Mouse (Mus musculus) forebrain, embryonic 13.5 days (tissue): Measurements from ENCODE around the gene Cited1. TPM values are rescaled to one million over a fixed set of nuclear protein-coding genes. Genes with fewer than 3 reads are reported as not detected.
"Not testable (repeated sequence)": the region's sequence is repeated elsewhere in the genome, so short reads cannot be mapped to it uniquely, and the experiment has no call there.

ENCODE experiments used
- ATAC-seq: fragments of 200-750 bp; cut with Nextera tagmentation; 2 replicates; pipeline ENCODE4 v1.8.0; 2017
- H3K27ac ChIP-seq: fragments of 300-500 bp; sonication (generic); 2 replicates; pipeline ENCODE4 v1.5.1; 2015; ENCODE audit warnings: inconsistent platforms, mild to moderate bottlenecking, moderate library complexity
- H3K27me3 ChIP-seq: fragments of 300-500 bp; sonication (generic); 2 replicates; pipeline ENCODE4 v1.6.1; 2015; ENCODE audit warnings: mild to moderate bottlenecking, inconsistent platforms
- H3K36me3 ChIP-seq: fragments of 300-500 bp; sonication (generic); 2 replicates; pipeline ENCODE4 v1.6.1; 2015; ENCODE audit warnings: mild to moderate bottlenecking, inconsistent platforms; ENCODE audit not compliant: poor library complexity, severe bottlenecking
- H3K4me1 ChIP-seq: fragments of 300-500 bp; sonication (generic); 2 replicates; pipeline ENCODE4 v1.6.1; 2015; ENCODE audit warnings: inconsistent platforms
- H3K4me2 ChIP-seq: fragments of 300-500 bp; sonication (generic); 2 replicates; pipeline ENCODE4 v1.6.1; 2015; ENCODE audit warnings: inconsistent platforms, mild to moderate bottlenecking, moderate library complexity
- H3K4me3 ChIP-seq: fragments of 300-500 bp; sonication (generic); 2 replicates; pipeline ENCODE4 v1.5.1; 2015; ENCODE audit warnings: mild to moderate bottlenecking, inconsistent platforms
- H3K9ac ChIP-seq: fragments of 300-500 bp; sonication (generic); 2 replicates; pipeline ENCODE4 v1.6.1; 2015; ENCODE audit warnings: mild to moderate bottlenecking, inconsistent platforms
- H3K9me3 ChIP-seq: fragments of 300-500 bp; sonication (generic); replicated peaks from 2 replicates; pipeline ENCODE4 v1.6.1; 2016; ENCODE audit warnings: inconsistent platforms
- WGBS: fragments of 180-500 bp; shearing (Covaris S2); methylation state at CpG from one replicate; pipeline ENCODE4 v1.1.7; 2015; 5-methylcytosine and 5-hydroxymethylcytosine counted together
- polyA plus RNA-seq: library from polyadenylated mRNA; unstranded; fragments of >200 nt; fragmentation: Nextera tagmentation; extraction: Ambion mirVana; gene quantifications from 2 replicates; pipeline ENCODE4 v1.2.1, GENCODE M21; 2015

Gene Cited1
- polyA plus RNA-seq, result 8.2 and 8.5 TPM in 2 replicates

DNA sequence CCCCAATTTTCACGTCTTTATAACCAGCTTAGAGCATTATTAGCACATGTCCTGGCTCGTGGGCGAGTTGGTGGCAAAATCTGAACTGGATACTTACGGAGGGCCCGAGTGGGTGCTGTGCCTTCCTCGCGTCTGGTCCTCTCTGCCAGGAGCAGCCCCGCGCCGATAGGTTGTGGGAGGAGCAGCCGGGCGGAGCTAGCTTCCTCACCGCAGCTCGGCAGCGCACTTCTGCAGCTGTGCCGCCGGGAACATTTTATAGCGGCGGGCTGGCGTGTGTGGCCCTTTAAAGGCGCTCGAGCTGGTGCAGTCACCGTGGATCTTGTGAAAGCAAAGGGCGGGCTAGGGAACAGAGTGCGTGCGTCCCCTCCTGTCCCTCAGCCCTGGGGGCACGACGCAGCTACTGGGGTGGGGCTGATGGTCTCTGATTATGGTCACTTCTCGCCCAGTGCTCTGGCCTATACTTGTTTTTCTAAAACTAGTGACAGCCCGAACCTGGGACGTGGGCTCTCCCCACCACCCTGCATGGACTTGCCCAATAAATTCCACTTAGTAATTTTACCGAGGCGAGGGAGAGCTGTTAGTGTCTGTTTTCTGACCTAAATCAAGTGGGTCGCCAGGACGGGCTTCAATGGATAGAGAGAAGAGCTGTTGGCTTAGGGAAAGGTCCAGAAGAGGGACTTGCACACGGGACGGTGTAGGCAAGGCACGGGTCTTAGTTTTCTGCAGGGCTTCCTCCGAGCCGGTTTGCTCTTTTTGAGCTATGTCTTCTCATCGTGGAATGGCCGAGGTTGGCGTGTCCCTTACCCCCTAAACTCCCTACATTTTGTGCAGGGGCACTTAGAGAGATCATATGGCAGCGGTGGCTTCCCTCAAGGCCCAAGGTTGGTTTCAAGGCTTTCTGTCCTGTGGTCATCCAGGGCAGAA lies at the start of gene Cited1:
Cited1 (minus strand) TSS at position 245 of the 924 bp plus-strand sequence.
- no peak within 1 kb of the TSS; the same call in 1 of the 2 replicates for H3K27ac ChIP-seq

DNA sequence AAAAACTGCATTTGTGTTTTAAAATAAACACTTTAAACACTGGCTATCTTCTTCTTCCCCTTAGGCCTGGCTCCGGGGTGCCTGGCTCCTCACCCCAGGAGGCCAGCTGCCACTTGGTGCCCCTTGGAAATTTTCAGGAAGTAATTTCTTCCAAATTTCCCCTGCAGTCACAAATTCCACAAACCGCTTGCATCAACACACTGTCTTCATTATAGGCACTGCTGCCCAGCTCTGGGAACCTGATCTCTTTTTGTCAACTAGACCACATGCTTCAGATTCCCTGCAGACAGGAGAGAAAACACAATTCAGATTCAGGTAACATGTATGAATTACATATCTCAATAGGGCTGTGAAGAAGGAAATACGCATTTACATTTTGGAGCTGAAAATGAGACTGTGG lies 32.9 kb upstream of the Cited1 start:
- Histone ChIP-seq H3K36me3 (no peaks in the 10 kb centered on the region), H3K4me1 (no peaks in the 10 kb centered on the region), H3K4me3 (no peak overlapping the region), H3K9ac (no peak overlapping the region), H3K4me2 (no peak overlapping the region), H3K27me3 (0 out of 2 replicates have a peak, but pooled peaks cover 3% of the 10 kb centered on the region), H3K9me3 (no peaks in the 10 kb centered on the region), H3K27ac (no peak overlapping the region)
- no peak for ATAC-seq
- 84% methylated on average over 3 of the region's 3 CpGs for WGBS

More for the DNA sequence above, at the start of gene Cited1:
- Histone ChIP-seq H3K4me3 (peak within 1 kb of the TSS; percentile 51), H3K4me1 (peaks cover 5% of the 10 kb centered on the region), H3K27me3 (peaks cover 55% of the 10 kb centered on the region), H3K9ac (peak within 1 kb of the TSS; percentile 63), H3K4me2 (peak within 1 kb of the TSS; percentile 87), H3K9me3 (no peaks in the 10 kb centered on the region), H3K36me3 (no peaks in the 10 kb centered on the region)
- ATAC-seq, result peak; percentile 96
- WGBS, result 12% methylated on average over 44 of the region's 44 CpGs

DNA sequence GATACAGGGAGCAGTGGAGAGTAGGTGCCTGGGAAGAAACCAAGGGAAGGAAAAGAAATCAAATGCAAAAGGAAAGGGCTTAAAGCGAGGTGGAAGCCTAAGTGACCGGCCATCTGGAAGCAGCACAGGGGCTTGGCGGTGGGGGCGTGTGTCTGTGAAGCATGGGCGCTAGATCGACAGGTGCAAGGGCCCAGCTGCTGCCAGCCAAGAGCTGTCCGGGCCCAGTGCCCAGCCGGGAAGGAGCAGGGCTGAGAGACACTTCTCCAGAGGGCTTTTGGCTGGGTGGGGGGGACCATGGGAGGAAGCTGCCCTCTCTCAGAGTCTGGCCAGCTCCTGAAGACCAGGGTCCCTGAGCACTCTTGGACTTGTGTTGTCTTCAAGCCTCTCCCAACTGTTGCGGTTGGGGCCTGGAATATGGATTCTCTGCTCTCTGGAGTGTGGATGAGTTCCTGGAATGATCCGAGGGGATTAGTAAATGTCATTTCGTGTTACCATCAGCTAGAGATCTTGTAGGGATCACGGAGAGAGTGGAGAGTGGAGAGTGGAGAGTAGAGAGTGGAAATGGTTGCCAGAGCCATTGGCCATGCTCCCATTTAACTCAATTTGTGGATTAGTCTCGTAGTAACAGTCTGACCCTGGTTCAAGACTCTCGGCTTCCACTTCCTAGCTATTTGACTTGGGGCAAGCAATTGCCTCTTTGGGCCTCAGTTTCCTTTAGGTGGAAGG lies 10.8 kb upstream of the Cited1 start:
- no peaks in the 10 kb centered on the region for H3K36me3 ChIP-seq
- no peak overlapping the region for H3K4me3 ChIP-seq
- H3K27ac ChIP-seq, result no peak overlapping the region
- 80% methylated on average over 13 of the region's 14 CpGs for WGBS
- H3K27me3 ChIP-seq, result 0 out of 2 replicates have a peak, but pooled peaks cover 7% of the 10 kb centered on the region
- ATAC-seq, result no peak
- no peak overlapping the region for H3K4me2 ChIP-seq
- H3K9me3 ChIP-seq, result no peaks in the 10 kb centered on the region
- no peak overlapping the region for H3K9ac ChIP-seq
- no peaks in the 10 kb centered on the region for H3K4me1 ChIP-seq

DNA sequence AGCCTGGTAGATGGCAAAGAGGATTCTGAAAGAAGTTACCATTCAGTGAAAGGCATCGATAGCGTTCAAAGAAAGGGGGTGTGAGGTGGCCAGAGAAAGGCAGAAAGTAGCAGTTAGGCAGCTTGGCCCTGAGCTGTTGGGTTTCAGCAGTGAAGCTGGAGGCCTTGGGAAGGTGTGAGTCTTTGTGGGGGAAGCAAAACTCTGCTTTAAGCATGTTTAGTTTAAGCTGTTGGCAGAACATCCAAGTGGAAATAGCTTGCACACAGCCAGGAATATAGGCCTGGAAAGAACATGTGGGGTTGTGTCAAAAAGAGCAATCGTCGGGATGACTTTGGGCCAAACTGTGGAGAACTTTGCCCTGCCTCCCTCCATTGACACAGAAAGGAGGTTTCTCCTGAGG lies 7.8 kb upstream of the Cited1 start:
- H3K9ac ChIP-seq, result no peak overlapping the region
- WGBS, result 91% methylated on average over 4 of the region's 4 CpGs

DNA sequence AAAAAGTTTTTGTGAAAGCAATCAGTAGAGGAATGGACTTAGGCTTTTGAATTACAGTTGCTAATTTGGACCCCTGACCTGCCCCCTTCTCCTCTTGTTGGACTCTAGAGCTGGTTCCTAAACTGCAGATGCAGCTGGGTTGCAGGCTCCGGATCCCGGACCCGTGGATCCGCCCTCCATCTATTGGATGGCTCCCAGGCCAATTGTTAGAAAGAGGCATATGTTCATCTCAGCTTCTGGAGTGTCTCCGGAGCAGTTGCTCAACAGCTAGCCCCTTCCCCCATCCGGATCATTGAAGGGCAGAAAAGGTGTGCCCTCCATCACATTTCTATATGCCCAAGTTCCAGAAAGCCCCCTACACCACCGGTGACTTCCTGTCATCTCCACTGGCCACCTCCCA lies 1.9 kb upstream of the Cited1 start:
- WGBS, result 17% methylated on average over 7 of the region's 7 CpGs
- Histone ChIP-seq H3K27ac (no peak overlapping the region), H3K36me3 (no peaks in the 10 kb centered on the region), H3K4me3 (peak overlapping the region; percentile 4; the same call in 1 of the 2 replicates), H3K9me3 (no peaks in the 10 kb centered on the region), H3K9ac (no peak overlapping the region), H3K4me1 (peaks cover 5% of the 10 kb centered on the region), H3K27me3 (peaks cover 40% of the 10 kb centered on the region), H3K4me2 (peak overlapping the region; percentile 87)
- ATAC-seq, result no peak

More for the DNA sequence above, 7.8 kb upstream of the Cited1 start:
- H3K27ac ChIP-seq, result no peak overlapping the region
- no peak overlapping the region for H3K4me3 ChIP-seq
- no peak overlapping the region for H3K4me2 ChIP-seq
- no peaks in the 10 kb centered on the region for H3K4me1 ChIP-seq
- no peaks in the 10 kb centered on the region for H3K9me3 ChIP-seq
- H3K36me3 ChIP-seq, result no peaks in the 10 kb centered on the region
- H3K27me3 ChIP-seq, result 0 out of 2 replicates have a peak, but pooled peaks cover 7% of the 10 kb centered on the region
- no peak for ATAC-seq

DNA sequence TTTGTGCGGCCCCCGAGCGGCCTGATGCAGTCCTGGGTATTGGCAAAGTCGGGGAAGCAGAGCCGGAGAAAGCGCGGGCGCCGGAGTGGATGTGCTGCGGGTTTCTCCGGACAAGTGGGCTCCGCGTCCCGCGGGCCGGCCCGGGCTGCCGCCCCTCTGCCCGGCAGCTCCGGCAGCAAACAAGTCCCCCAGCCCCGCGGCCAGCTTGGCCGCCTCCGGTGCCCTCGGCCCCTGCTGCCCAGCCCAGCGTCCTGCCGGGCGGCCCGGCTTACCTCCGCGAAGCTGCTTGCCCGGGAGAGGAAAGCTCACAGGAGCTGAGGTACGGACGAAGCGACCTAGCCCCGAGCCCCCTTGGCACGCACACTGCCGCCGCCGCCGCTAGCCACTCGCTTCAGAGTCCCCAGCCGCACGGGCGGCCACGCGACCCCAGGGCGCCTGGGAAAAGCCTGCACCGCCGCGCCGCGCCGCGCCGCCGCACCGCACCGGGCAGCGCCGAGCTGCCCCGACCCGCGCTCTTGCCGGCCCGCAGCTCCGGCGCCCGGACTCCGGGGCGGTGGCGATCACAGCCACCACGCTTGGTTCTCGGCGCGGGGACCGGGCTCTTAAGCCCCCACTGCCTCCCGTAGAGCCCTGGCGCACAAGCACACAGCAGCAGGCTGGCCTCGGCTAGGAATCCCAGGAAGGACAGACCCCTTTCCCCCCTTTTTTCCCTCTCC lies 602 bp downstream of the Cited1 start:
- peak overlapping the region; percentile 87 for H3K4me2 ChIP-seq
- WGBS, result 23% methylated on average over 61 of the region's 80 CpGs
- H3K27me3 ChIP-seq, result peaks cover 55% of the 10 kb centered on the region
- no peaks in the 10 kb centered on the region for H3K36me3 ChIP-seq
- H3K9me3 ChIP-seq, result no peaks in the 10 kb centered on the region; the same call in 1 of the 2 replicates
- peak; percentile 9 for ATAC-seq
- H3K4me3 ChIP-seq, result peak overlapping the region; percentile 51
- H3K27ac ChIP-seq, result no peak overlapping the region; the same call in 1 of the 2 replicates
- H3K4me1 ChIP-seq, result peaks cover 5% of the 10 kb centered on the region
- H3K9ac ChIP-seq, result peak overlapping the region; percentile 63

DNA sequence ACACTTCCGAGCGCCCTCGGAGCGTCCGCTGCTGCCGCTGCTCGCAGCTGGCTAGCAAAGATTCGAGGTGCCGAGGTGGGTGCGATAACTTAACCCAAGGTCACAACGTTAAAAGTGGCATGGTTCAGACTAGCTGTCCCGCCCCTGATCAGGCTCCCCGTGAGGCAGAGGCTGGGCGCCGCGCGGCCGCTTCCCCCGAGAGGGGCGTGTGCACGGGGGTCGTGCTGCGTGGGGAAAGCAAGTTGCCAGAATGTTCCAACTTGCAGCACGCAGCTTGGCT lies 1.1 kb downstream of the Cited1 start:
- 14% methylated on average over 24 of the region's 24 CpGs for WGBS
- H3K4me2 ChIP-seq, result peak overlapping the region; percentile 87
- H3K27me3 ChIP-seq, result peaks cover 55% of the 10 kb centered on the region
- H3K27ac ChIP-seq, result no peak overlapping the region
- H3K36me3 ChIP-seq, result no peaks in the 10 kb centered on the region
- peak overlapping the region; percentile 63 for H3K9ac ChIP-seq
- peak overlapping the region; percentile 51 for H3K4me3 ChIP-seq
- ATAC-seq, result no peak
- no peaks in the 10 kb centered on the region; the same call in 1 of the 2 replicates for H3K9me3 ChIP-seq
- peaks cover 5% of the 10 kb centered on the region for H3K4me1 ChIP-seq

DNA sequence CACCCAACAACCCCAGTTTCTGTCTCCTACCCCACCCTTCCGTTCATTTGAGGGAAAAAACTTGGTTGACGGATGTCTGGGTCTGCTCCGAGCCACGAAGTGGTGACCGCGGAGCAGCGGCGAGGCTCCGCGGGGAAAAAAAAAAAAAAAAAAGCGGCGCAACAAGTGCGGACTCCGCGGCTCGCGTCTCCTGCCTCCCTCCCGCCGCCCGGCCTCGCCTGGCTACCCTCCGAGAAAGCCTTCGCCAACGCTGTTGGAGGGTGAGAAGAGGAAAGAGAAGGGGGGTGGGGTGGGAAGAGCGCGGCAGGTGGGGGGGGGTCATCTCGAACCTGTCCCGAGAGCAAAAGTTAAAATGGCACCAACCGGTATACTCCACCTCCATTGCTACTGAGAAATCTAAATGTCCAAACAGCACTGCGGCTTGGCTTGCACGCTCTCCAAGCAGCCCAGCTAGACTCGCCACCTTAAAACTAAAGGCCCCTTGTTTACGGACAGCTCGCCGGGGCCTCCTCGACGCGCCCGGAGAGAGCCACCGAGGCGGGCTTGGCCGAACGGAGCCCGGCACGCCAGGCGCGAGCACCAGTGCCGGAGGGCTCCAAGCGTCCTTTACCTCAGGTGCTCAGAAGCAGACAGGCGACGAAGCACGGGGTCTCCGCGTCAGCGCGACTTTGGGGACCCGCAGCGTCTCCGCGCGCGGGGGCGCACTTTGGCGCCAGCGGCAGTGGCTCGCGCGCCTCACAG lies 1.7 kb downstream of the Cited1 start:
- no peak overlapping the region; the same call in 1 of the 2 replicates for H3K9ac ChIP-seq
- H3K4me3 ChIP-seq, result peak overlapping the region; percentile 51
- H3K27me3 ChIP-seq, result peaks cover 55% of the 10 kb centered on the region
- H3K27ac ChIP-seq, result no peak overlapping the region
- H3K4me2 ChIP-seq, result peak overlapping the region; percentile 87
- 18% methylated on average over 46 of the region's 68 CpGs for WGBS
- ATAC-seq, result no peak
- H3K36me3 ChIP-seq, result no peaks in the 10 kb centered on the region
- no peaks in the 10 kb centered on the region; the same call in 1 of the 2 replicates for H3K9me3 ChIP-seq
- H3K4me1 ChIP-seq, result peaks cover 5% of the 10 kb centered on the region

DNA sequence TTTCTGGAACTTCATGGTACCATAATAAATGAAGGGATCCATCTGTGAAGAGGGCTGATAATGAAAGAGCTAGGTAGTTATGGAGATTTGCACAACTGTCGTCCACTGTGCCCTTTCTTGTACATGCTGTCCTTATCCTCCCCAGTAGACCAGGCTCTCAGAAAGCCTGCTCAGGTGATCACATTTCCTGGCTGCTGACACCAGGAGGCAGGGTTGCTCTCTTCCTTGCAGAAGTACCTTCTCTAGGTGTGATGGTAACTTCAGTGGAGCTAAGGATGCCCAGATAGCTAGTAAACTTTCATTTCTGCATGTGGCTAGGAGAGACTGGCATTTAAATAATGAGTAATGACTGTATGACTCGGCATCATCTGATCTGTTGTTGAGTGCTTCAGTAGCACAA lies 7.6 kb downstream of the Cited1 start:
- no peak overlapping the region for H3K27ac ChIP-seq
- WGBS, result 84% methylated on average over 2 of the region's 2 CpGs
- no peaks in the 10 kb centered on the region for H3K36me3 ChIP-seq
- H3K9me3 ChIP-seq, result no peaks in the 10 kb centered on the region; the same call in 1 of the 2 replicates
- H3K4me1 ChIP-seq, result no peaks in the 10 kb centered on the region
- no peak overlapping the region for H3K9ac ChIP-seq
- no peak overlapping the region for H3K4me3 ChIP-seq
- H3K4me2 ChIP-seq, result no peak overlapping the region
- peaks cover 20% of the 10 kb centered on the region for H3K27me3 ChIP-seq
- no peak for ATAC-seq

DNA sequence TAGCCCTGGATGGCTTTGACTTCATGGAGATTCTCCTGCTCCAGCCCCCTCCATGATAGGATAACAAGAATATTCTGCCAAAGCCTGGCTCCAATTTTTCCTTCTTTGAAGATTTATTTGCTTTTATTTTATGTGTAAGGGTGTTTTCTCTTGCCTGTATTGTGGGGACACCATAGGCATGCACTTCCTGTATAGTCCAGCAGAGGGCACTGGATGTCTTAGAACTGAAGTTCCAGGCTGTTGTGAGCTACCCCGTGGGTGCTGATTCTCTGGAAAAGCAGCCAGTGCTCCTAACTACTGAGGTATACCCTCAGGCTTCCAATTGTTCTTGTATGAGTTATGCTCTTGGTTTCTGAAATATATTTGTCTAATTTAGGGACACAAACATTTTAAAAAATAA lies 32.9 kb downstream of the Cited1 start:
- Histone ChIP-seq H3K9me3 (no peaks in the 10 kb centered on the region), H3K4me3 (no peak overlapping the region), H3K27me3 (no peaks in the 10 kb centered on the region), H3K4me1 (no peaks in the 10 kb centered on the region), H3K36me3 (no peaks in the 10 kb centered on the region), H3K4me2 (no peak overlapping the region), H3K27ac (no peak overlapping the region), H3K9ac (no peak overlapping the region)
- WGBS, result 36% methylated on average over 1 of the region's 1 CpGs
- no peak for ATAC-seq

DNA sequence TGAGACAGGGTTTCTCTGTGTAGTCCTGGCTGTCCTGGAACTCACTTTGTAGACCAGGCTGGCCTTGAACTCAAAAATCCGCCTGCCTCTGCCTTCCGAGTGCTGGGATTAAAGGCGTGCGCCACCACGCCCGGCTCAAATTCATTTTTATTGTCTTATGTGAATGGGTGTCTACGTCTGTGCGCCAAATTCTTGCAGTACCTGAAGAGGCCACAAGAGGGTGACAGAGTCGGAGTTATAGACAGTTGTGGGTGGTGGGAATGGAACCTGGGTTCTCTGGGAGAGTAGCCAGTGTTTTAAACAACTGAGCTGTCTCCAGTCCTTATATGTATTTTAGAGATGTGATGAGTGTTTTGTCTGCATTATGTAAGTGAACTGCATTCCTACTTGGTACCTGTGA lies 36.6 kb downstream of the Cited1 start:
- H3K36me3 ChIP-seq, H3K27me3 ChIP-seq, H3K4me3 ChIP-seq, H3K9ac ChIP-seq, H3K4me2 ChIP-seq, ATAC-seq, H3K9me3 ChIP-seq, H3K27ac ChIP-seq, H3K4me1 ChIP-seq: not testable (repeated sequence)
- 42% methylated on average over 9 of the region's 9 CpGs for WGBS
